Mouse (Mus musculus): ENCODE data around the gene Slco1b2.

DNA sequence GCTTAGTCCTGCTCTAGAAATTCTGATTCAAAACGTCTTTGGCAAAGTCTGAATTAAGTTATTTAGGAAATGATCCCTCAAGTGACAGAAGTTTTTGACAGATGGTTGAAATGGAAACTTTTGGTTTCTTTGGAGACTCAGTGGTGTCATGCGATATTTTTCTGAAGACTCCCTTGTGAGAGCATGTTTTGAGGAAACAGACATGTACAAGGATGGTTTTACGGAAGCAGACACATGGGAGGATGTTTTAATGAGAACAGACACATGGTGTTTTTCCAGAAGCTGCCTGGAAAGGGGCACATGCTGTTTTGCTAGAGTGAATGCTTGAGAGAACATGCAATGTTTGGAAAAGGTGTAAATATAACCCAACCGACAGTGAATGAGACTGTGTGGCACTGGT is 57.7 kb downstream of the Slco1b2 start:
- TF ChIP-seq USF1 (IDR thresholded peaks at IDR 0.05; ENCODE audit: low read depth, low read length) (no peak), MAZ (IDR thresholded peaks at IDR 0.05; ENCODE audit: low read depth, low read length) (no peak), CTCF (conservative IDR thresholded peaks at IDR 0.05 in 1 of 2, IDR thresholded peaks at IDR 0.05 in 1 of 2; ENCODE audit: low read depth in 2 of 2, low read length in 2 of 2) (no peak)

All from CH12.LX (cell line).